Mouse (Mus musculus) kidney, adult 2 months (tissue): ENCODE data around the gene Pemt.

Experiments used
- CTCF ChIP-seq: fragments of 200-500 bp; conservative IDR thresholded peaks from 2 replicates; pipeline ENCODE4 v1.5.1; 2011; ENCODE audit warnings: low read depth, mild to moderate bottlenecking, control low read depth, low read length, moderate library complexity, mixed read lengths; ENCODE audit not compliant: insufficient read depth, insufficient read length
- POLR2A ChIP-seq: fragments of 200-500 bp; IDR thresholded peaks from one replicate; pipeline ENCODE4 v1.6.1; 2011; ENCODE audit warnings: low read depth, low read length, control low read depth

- TF ChIP-seq CTCF, result no peak
- no peak for TF ChIP-seq POLR2A
Observed at GRCm38 (mm10) chr11:60030747-60031331, 15.4 kb downstream of the Pemt start.
